Mouse (Mus musculus) ovary, adult 18-20 months (tissue): ENCODE data around the gene Myd88.

Source experiments
- DNase-seq: peaks from one replicate; pipeline ENCODE4 v3.0.0; 2022; ENCODE audit warnings: low spot score, mixed read lengths

Myd88 gene

GRCm38 (mm10) chr9:119339558-119340211 is 1.5 kb downstream of the Myd88 start, which contains the start of gene Acaa1a:
Acaa1a (plus strand) TSS chr9:119339676.
- DNase-seq, result peak; percentile 61

GRCm38 (mm10) chr9:119339106-119339505 is 2.1 kb downstream of the Myd88 start:
- DNase-seq, result no peak

GRCm38 (mm10) chr9:119338350-119338749 is 2.9 kb downstream of the Myd88 start:
- DNase-seq, result no peak

GRCm38 (mm10) chr9:119337842-119338241 is 3.4 kb downstream of the Myd88 start:
- DNase-seq, result no peak

GRCm38 (mm10) chr9:119335571-119335970 is 5.6 kb downstream of the Myd88 start:
- no peak for DNase-seq

GRCm38 (mm10) chr9:119334834-119335233 is 6.4 kb downstream of the Myd88 start:
- DNase-seq, result no peak

GRCm38 (mm10) chr9:119334324-119334723 is 6.9 kb downstream of the Myd88 start:
- no peak for DNase-seq

GRCm38 (mm10) chr9:119330186-119330963 is 10.8 kb downstream of the Myd88 start:
- no peak for DNase-seq

GRCm38 (mm10) chr9:119328488-119328887 is 12.7 kb downstream of the Myd88 start:
- DNase-seq, result no peak

GRCm38 (mm10) chr9:119324130-119324529 is 17.1 kb downstream of the Myd88 start:
- no peak for DNase-seq

- DNase-seq, result no peak
Measured at GRCm38 (mm10) chr9:119323260-119323645, 18.0 kb downstream of the Myd88 start.

- peak; percentile 100 for DNase-seq
Measured at GRCm38 (mm10) chr9:119322289-119323259, 18.6 kb downstream of the Myd88 start, which contains the start of gene Oxsr1. Oxsr1 (minus strand) TSS chr9:119322427.

- no peak for DNase-seq
Measured at GRCm38 (mm10) chr9:119321392-119322229, 19.6 kb downstream of the Myd88 start.

GRCm38 (mm10) chr9:119320946-119321345 is 20.3 kb downstream of the Myd88 start:
- DNase-seq, result no peak

- DNase-seq, result no peak
Measured at GRCm38 (mm10) chr9:119320446-119320845, 20.8 kb downstream of the Myd88 start.

- DNase-seq, result no peak
Measured at GRCm38 (mm10) chr9:119318891-119319290, 22.3 kb downstream of the Myd88 start.

- no peak for DNase-seq
Measured at GRCm38 (mm10) chr9:119313096-119313495, 28.1 kb downstream of the Myd88 start.

GRCm38 (mm10) chr9:119309067-119309466 is 32.1 kb downstream of the Myd88 start:
- DNase-seq, result no peak

- no peak for DNase-seq
Measured at GRCm38 (mm10) chr9:119305863-119306262, 35.3 kb downstream of the Myd88 start.

- no peak for DNase-seq
Measured at GRCm38 (mm10) chr9:119298563-119298962, 42.6 kb downstream of the Myd88 start.

- no peak for DNase-seq
Measured at GRCm38 (mm10) chr9:119297696-119298095, 43.5 kb downstream of the Myd88 start.
